Mouse (Mus musculus) embryo, embryonic 10 days (tissue): ENCODE measurements at regions not wholly inside any gene's neighbourhood (a gene's known extent, or its start where the extent isn't known, plus 50 kb on each side); places are given as distances from the start of the nearest gene placed in this dataset.

Experiments
- DNase-seq: peaks from one replicate; pipeline ENCODE4 v3.0.0-alpha.2; 2015; ENCODE audit warnings: low spot score

GRCm38 (mm10) chr15:21988676-21989075 lies 560.1 kb upstream of the Cdh18 start:
- DNase-seq: no peak

GRCm38 (mm10) chr15:21993309-21993708 lies 555.5 kb upstream of the Cdh18 start:
- DNase-seq: no peak

GRCm38 (mm10) chr15:21995121-21995826 lies 553.5 kb upstream of the Cdh18 start:
- DNase-seq: no peak

GRCm38 (mm10) chr15:22019977-22020376 lies 528.8 kb upstream of the Cdh18 start:
- no peak for DNase-seq

GRCm38 (mm10) chr15:22030215-22030614 lies 518.6 kb upstream of the Cdh18 start:
- DNase-seq: no peak

GRCm38 (mm10) chr15:22046423-22046822 lies 502.4 kb upstream of the Cdh18 start:
- DNase-seq: no peak

- DNase-seq: no peak
Observed at GRCm38 (mm10) chr15:22046877-22047478, 501.8 kb upstream of the Cdh18 start.

- DNase-seq: no peak
Observed at GRCm38 (mm10) chr15:22086856-22087255, 462.0 kb upstream of the Cdh18 start.

GRCm38 (mm10) chr15:22121746-22122145 lies 427.1 kb upstream of the Cdh18 start:
- no peak for DNase-seq

GRCm38 (mm10) chr15:22151894-22152494 lies 396.8 kb upstream of the Cdh18 start:
- no peak for DNase-seq

GRCm38 (mm10) chr15:22152678-22153077 lies 396.1 kb upstream of the Cdh18 start:
- DNase-seq: no peak

- DNase-seq: no peak
Observed at GRCm38 (mm10) chr15:22170302-22170701, 378.5 kb upstream of the Cdh18 start.

GRCm38 (mm10) chr15:22208991-22209390 lies 339.8 kb upstream of the Cdh18 start:
- DNase-seq: no peak

GRCm38 (mm10) chr15:22232629-22233028 lies 316.2 kb upstream of the Cdh18 start:
- no peak for DNase-seq

- DNase-seq: no peak
Observed at GRCm38 (mm10) chr15:22280919-22281318, 267.9 kb upstream of the Cdh18 start.

- no peak for DNase-seq
Observed at GRCm38 (mm10) chr15:22311016-22311415, 237.8 kb upstream of the Cdh18 start.

- no peak for DNase-seq
Observed at GRCm38 (mm10) chr15:22318992-22319391, 229.8 kb upstream of the Cdh18 start.

- peak; percentile 4 for DNase-seq
Observed at GRCm38 (mm10) chr15:22338941-22339340, 209.9 kb upstream of the Cdh18 start.

- DNase-seq: no peak
Observed at GRCm38 (mm10) chr15:22344321-22344720, 204.5 kb upstream of the Cdh18 start.

- no peak for DNase-seq
Observed at GRCm38 (mm10) chr15:22351502-22351901, 197.3 kb upstream of the Cdh18 start.
